Mouse (Mus musculus) kidney, postnatal 0 days (tissue): ENCODE measurements around the gene Fam243. TPM values are rescaled to one million over a fixed set of nuclear protein-coding genes. Genes with fewer than 3 reads are reported as not detected.
A peak's percentile ranks its signal among the peaks of the same experiment; 100 is the strongest.

Experiments used
- ATAC-seq: fragments of 200-750 bp; cut with Nextera tagmentation; replicated peaks from 2 replicates; pipeline ENCODE4 v1.8.0; 2017; ENCODE audit warnings: low read depth, moderate number of reproducible peaks, moderate TSS enrichment, moderate library complexity; ENCODE audit not compliant: low FRiP score
- DNase-seq: peaks from one replicate; pipeline ENCODE4 v3.0.0-alpha.2; 2016; ENCODE audit warnings: low spot score
- H3K27ac ChIP-seq: fragments of 300-500 bp; sonication (generic); 2 replicates; pipeline ENCODE4 v1.5.1; 2014; ENCODE audit warnings: mild to moderate bottlenecking
- H3K27me3 ChIP-seq: fragments of 300-500 bp; sonication (generic); 2 replicates; pipeline ENCODE4 v1.6.1; 2014; ENCODE audit warnings: low read length, mixed read lengths; ENCODE audit not compliant: insufficient read depth
- H3K36me3 ChIP-seq: fragments of 300-500 bp; sonication (generic); 2 replicates; pipeline ENCODE4 v1.6.1; 2014; ENCODE audit warnings: low read length, mixed read lengths; ENCODE audit not compliant: insufficient read depth
- H3K4me1 ChIP-seq: fragments of 300-500 bp; sonication (generic); replicated peaks from 2 replicates; pipeline ENCODE4 v1.6.1; 2014; ENCODE audit warnings: antibody characterized with exemption, low read length, mixed read lengths; ENCODE audit not compliant: insufficient read depth
- H3K4me2 ChIP-seq: fragments of 300-500 bp; sonication (generic); 2 replicates; pipeline ENCODE4 v1.6.1; 2014; ENCODE audit warnings: mild to moderate bottlenecking, low read length, moderate library complexity, mixed read lengths
- H3K4me3 ChIP-seq: fragments of 300-500 bp; sonication (generic); replicated peaks from 2 replicates; pipeline ENCODE4 v1.5.1; 2014; ENCODE audit warnings: low read depth, low read length
- H3K9ac ChIP-seq: fragments of 300-500 bp; sonication (generic); 2 replicates; pipeline ENCODE4 v1.6.1; 2014; ENCODE audit warnings: low read depth, low read length
- H3K9me3 ChIP-seq: fragments of 300-500 bp; sonication (generic); replicated peaks from 2 replicates; pipeline ENCODE4 v1.6.1; 2016; ENCODE audit warnings: low read length, inconsistent platforms, mixed read lengths
- CTCF ChIP-seq: IDR thresholded peaks from 2 replicates; pipeline ENCODE4 v1.5.1; 2016; ENCODE audit warnings: antibody characterized with exemption, low read depth, mild to moderate bottlenecking, moderate library complexity
- WGBS: fragments of 180-500 bp; shearing (Covaris S2); extraction: QIAGEN DNeasy Blood & Tissue Kit; methylation state at CpG from one replicate; pipeline ENCODE4 v1.1.7; 2014; 5-methylcytosine and 5-hydroxymethylcytosine counted together
- polyA plus RNA-seq: library from polyadenylated mRNA; unstranded; fragments of >200 nt; fragmentation: Nextera tagmentation; extraction: Ambion mirVana; gene quantifications from 2 replicates; pipeline ENCODE4 v1.2.1, GENCODE M21; 2015

Gene Fam243
- 0.13 TPM in 1 of 2 replicates, not detected in the other for polyA plus RNA-seq

DNA sequence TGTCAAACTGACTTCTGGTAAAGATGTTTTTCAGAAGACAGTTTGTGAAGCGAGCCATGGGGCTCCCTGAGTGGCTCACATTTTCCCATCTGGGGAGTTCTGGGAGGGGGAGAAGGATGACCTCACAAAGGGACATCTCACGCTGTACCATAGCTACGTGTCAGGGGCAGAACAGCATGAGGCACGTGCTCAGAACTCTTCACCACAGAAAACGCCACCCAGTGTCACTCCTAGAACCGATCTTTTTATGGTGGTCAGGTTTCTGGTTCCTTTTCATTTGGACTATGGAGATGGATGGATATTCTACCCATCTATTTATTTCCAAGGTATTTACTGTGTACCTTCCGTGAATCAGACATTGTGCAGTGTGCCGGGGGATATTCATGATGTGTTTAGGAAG lies at the start of gene Fam243:
Gene Fam243, minus strand, starts transcription at position 101 of the 400 bp plus-strand sequence.
- Histone ChIP-seq H3K36me3 (no peaks in the 10 kb centered on the region), H3K4me1 (no peaks in the 10 kb centered on the region), H3K4me3 (no peak within 1 kb of the TSS), H3K9ac (no peak within 1 kb of the TSS), H3K9me3 (no peaks in the 10 kb centered on the region; the same call in 1 of the 2 replicates), H3K27ac (no peak within 1 kb of the TSS), H3K4me2 (no peak within 1 kb of the TSS), H3K27me3 (no peaks in the 10 kb centered on the region)
- DNase-seq = no peak
- WGBS = 90% methylated on average over 8 of the region's 8 CpGs
- no peak for TF ChIP-seq CTCF
- no peak for ATAC-seq

DNA sequence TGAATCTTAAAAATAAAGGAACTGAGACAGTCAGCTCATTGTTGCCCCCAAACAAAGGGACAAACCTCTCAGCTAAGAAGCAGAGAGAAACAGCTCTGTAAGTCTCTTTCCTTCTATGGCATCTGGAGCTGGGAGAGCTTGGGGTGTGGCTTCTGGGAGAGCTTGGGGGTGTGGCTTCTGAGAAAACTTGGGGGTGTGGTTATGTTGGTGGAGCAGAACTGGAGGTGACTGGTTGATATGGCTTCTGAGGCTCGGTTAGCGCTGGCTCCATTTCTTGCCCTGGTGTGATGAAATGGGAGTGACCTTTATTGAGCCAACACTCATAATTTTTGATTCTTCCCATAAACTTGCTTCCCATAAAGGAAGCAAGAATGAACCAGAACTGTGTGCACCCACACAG lies 48.0 kb upstream of the Fam243 start:
- H3K36me3 ChIP-seq = no peaks in the 10 kb centered on the region
- no peak overlapping the region for H3K4me3 ChIP-seq
- TF ChIP-seq CTCF = no peak
- ATAC-seq = peak; percentile 63; the same call in 1 of the 2 replicates
- DNase-seq = peak; percentile 72
- H3K27me3 ChIP-seq = peaks cover 4% of the 10 kb centered on the region; the same call in 1 of the 2 replicates
- H3K4me1 ChIP-seq = no peaks in the 10 kb centered on the region; the same call in 1 of the 2 replicates
- H3K9me3 ChIP-seq = no peaks in the 10 kb centered on the region
- H3K9ac ChIP-seq = no peak overlapping the region
- WGBS = 32% methylated on average over 2 of the region's 2 CpGs
- 0 out of 2 replicates have a peak overlapping the region, but pooled peaks have one; percentile 19 for H3K27ac ChIP-seq
- H3K4me2 ChIP-seq = no peak overlapping the region

DNA sequence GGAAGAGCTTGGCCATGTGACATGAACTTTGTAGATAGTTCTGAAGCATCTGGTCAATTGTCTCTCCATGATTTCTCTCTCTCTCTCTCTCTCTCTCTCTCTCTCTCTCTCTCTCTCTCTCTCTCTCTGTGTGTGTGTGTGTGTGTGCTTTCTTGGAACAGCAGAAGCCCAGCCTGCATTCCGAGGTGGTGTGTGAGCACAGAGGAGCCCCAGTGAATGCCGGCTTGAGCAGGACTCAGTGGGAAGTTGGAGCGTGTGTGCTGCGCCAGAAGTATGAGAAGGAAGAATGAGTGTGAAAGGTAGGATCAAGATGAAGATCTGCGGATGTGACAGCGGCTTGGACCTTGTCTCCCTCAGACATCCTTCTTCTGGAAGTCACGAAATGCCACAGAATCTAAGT lies 44.2 kb upstream of the Fam243 start:
- no peak for TF ChIP-seq CTCF
- Histone ChIP-seq H3K27me3 (no peaks in the 10 kb centered on the region), H3K4me3 (no peak overlapping the region), H3K9me3 (no peaks in the 10 kb centered on the region), H3K36me3 (no peaks in the 10 kb centered on the region), H3K27ac (no peak overlapping the region), H3K4me1 (no peaks in the 10 kb centered on the region; the same call in 1 of the 2 replicates), H3K9ac (no peak overlapping the region), H3K4me2 (no peak overlapping the region)
- WGBS = 64% methylated on average over 7 of the region's 7 CpGs
- no peak for ATAC-seq
- DNase-seq = no peak

DNA sequence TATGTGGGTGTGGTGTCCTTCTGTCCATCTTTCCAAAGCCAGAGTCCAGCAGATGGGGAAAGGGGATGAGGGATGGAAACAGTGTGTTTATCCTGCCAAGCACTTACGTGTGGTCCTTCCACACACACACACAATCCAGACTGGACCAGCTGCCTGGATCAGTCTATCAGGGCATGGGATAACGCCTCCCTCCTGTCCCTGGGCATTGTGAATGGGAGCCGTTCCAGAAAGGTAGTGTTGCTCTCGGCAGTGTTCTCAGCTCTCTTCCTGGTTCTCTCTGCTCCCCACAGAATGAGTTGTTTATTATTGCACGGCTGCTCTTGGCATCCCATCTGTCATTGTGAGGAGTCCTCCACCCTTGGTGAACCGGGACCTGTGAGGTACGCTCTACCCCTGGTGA lies 39.5 kb upstream of the Fam243 start:
- Histone ChIP-seq H3K9me3 (no peaks in the 10 kb centered on the region), H3K9ac (no peak overlapping the region), H3K27ac (no peak overlapping the region), H3K4me1 (peaks cover 7% of the 10 kb centered on the region; the same call in 1 of the 2 replicates), H3K27me3 (no peaks in the 10 kb centered on the region), H3K4me2 (no peak overlapping the region), H3K36me3 (no peaks in the 10 kb centered on the region), H3K4me3 (no peak overlapping the region)
- 63% methylated on average over 7 of the region's 7 CpGs for WGBS
- DNase-seq = no peak
- no peak for TF ChIP-seq CTCF
- ATAC-seq = no peak

DNA sequence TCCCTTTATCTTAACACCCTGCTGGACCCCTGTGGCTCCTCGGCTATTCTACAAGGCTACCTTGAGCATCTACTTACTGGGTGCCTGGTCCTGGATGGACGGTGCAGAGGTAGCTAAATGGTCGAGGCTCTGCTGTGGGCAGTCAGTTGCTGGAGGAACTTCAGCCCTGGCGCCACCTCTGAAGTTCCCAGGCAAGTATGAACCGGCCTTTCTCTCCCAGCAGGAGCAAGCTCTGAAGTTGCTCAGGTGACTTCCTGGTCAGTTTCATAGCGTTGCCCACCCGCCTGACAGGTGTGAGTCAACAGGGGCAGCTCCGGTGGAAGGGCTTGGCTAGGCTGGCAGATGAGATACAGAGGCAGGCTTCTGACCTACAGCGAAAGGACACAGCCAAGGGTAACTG lies 38.0 kb upstream of the Fam243 start, which contains the start of gene Kcne1:
Gene Kcne1, minus strand, starts transcription at position 240 of the 400 bp plus-strand sequence.
- H3K27ac ChIP-seq = peak within 1 kb of the TSS; percentile 32; the same call in 1 of the 2 replicates
- WGBS = 47% methylated on average over 9 of the region's 9 CpGs

DNA sequence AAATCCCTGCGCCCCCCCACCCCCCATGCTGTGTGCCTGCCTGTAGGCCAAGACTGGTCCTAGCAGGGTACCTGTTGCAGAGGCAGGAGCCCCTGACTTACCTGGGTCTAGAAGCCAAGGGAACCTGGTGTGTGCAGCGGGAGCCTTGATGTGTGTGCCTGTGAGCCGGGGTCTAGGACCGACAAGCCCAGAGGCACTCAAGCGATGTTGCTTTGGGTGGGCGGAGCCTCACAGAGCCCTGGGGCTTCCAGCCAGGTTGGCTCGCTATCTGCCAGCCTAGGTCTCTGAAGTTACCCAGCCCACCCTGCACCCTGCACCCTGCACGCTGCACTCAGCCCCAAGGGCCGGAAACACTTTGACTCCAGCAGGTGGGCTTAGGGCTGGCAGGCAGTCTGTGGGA lies 37.5 kb upstream of the Fam243 start:
- Histone ChIP-seq H3K9me3 (no peaks in the 10 kb centered on the region), H3K4me3 (no peak overlapping the region), H3K27me3 (no peaks in the 10 kb centered on the region), H3K4me1 (peaks cover 7% of the 10 kb centered on the region; the same call in 1 of the 2 replicates), H3K9ac (no peak overlapping the region), H3K36me3 (no peaks in the 10 kb centered on the region), H3K27ac (peak overlapping the region; percentile 32; the same call in 1 of the 2 replicates), H3K4me2 (no peak overlapping the region)
- 18% methylated on average over 9 of the region's 9 CpGs for whole genome bisulfite sequencing
- no peak for DNase-seq
- no peak for TF ChIP-seq CTCF
- ATAC-seq = peak; percentile 45; the same call in 1 of the 2 replicates

More for the DNA sequence above, 38.0 kb upstream of the Fam243 start, which contains the start of gene Kcne1:
- Histone ChIP-seq H3K4me3 (no peak within 1 kb of the TSS), H3K27me3 (no peaks in the 10 kb centered on the region), H3K36me3 (no peaks in the 10 kb centered on the region), H3K4me1 (peaks cover 7% of the 10 kb centered on the region; the same call in 1 of the 2 replicates), H3K9ac (no peak within 1 kb of the TSS), H3K9me3 (no peaks in the 10 kb centered on the region), H3K4me2 (no peak within 1 kb of the TSS)
- no peak for DNase-seq
- TF ChIP-seq CTCF = no peak
- ATAC-seq = peak; percentile 52; the same call in 1 of the 2 replicates
